Comparison of ENCODE assay signal across 9 mouse cellular contexts in genomic region chr8:39512967-39513366, GRCm38 (mm10).
"Had no signal": no experiment of that assay in that cellular context is flagged by ENCODE, and none has a peak within 500 bp of the region (broad histone marks: within the 10 kb centered on the region; RNA-seq: fewer than 3 reads in every experiment).

No protein-coding gene starts in this region.

- DNase-seq: lung, adult 18-20 months; lung, embryonic 14.5 days; lung, postnatal 10 days; lung, postnatal 4 days; midbrain, embryonic 14.5 days; right cerebral cortex, postnatal 14 days; thymus, adult 2 months; thymus, postnatal 25 days; thymus, postnatal 4 days had no signal
